In genomic region chr10:69792400-69792799, GRCm38 (mm10) we compare ENCODE assay signal across 16 mouse cellular contexts.
DNase-seq lines count a peak whose midpoint lies in the region; TF ChIP-seq lines count a peak whose summit lies in the region.
"Had no signal": no experiment of that assay in that cellular context is flagged by ENCODE, and none has a peak within 500 bp of the region (broad histone marks: within the 10 kb centered on the region; RNA-seq: fewer than 3 reads in every experiment).

No protein-coding gene starts in this region.

- H3K27ac ChIP-seq in heart, adult 2 months, result peak overlapping the region; percentile 38
- H3K27ac ChIP-seq: hindbrain, embryonic 12.5 days; intestine, embryonic 15.5 days; limb, embryonic 15.5 days; stomach, postnatal 0 days had no signal

- WGBS in heart, adult 2 months, result 63% methylated on average over 9 of the region's 9 CpGs

- H3K36me3 ChIP-seq in heart, adult 2 months (ENCODE audit: control insufficient read depth, insufficient read depth, low read length), result no peaks in the 10 kb centered on the region
- H3K36me3 ChIP-seq: G1E; hindbrain, embryonic 12.5 days; intestine, embryonic 15.5 days; limb, embryonic 15.5 days had no signal

- no peak for TF ChIP-seq POLR2A in heart, adult 2 months (IDR thresholded peaks at IDR 0.05; ENCODE audit: insufficient read depth, low read depth, low read length)

- no peaks in the 10 kb centered on the region for H3K27me3 ChIP-seq in heart, adult 2 months (ENCODE audit: control insufficient read depth, insufficient read depth, low read length)
- H3K27me3 ChIP-seq: hindbrain, embryonic 12.5 days; intestine, embryonic 15.5 days; limb, embryonic 15.5 days had no signal

- no peak overlapping the region for H3K9ac ChIP-seq in heart, adult 2 months (ENCODE audit: low read depth, low read length)
- H3K9ac ChIP-seq: forebrain, postnatal 0 days; hindbrain, embryonic 12.5 days; intestine, embryonic 15.5 days; limb, embryonic 15.5 days; liver, postnatal 0 days had no signal

- H3K4me1 ChIP-seq in heart, adult 2 months (ENCODE audit: control insufficient read depth, insufficient read depth, low read length), result peaks cover 1% of the 10 kb centered on the region
- H3K4me1 ChIP-seq: intestine, embryonic 15.5 days had no signal

- H3K4me3 ChIP-seq in heart, adult 2 months, result peak overlapping the region; percentile 5
- H3K4me3 ChIP-seq: erythroblast, embryonic 14.5 days; hindbrain, embryonic 12.5 days; intestine, embryonic 15.5 days; limb, embryonic 15.5 days had no signal

- TF ChIP-seq EP300 in heart, adult 2 months (IDR thresholded peaks at IDR 0.05; ENCODE audit: insufficient read depth, low read depth, low read length), result no peak

- no peak for TF ChIP-seq CTCF in heart, adult 2 months (IDR thresholded peaks at IDR 0.05)

- intact Hi-C loops in heart, adult 2 months (cut with DNase I), result no loop called here
- intact Hi-C loops in heart, postnatal 10 days (cut with DNase I), result loop anchor here (2.0 kb wide), 1 partner anchor 130 kb away; no protein-coding TSS in a partner anchor
- intact Hi-C loops in left cerebral cortex, postnatal 36 days (cut with DNase I), result loop anchor here (5.0 kb wide), 1 partner anchor 130 kb away; no protein-coding TSS in a partner anchor

- no peak for DNase-seq in heart, adult 2 months
- no peak for DNase-seq in heart, postnatal 10 days
- peak; percentile 45 for DNase-seq in layer of hippocampus, adult 11-12 months (ENCODE audit: low spot score)
- DNase-seq in layer of hippocampus, adult 9-10 months (ENCODE audit: low spot score), result no peak
- peak; percentile 73 to 74 for DNase-seq in right cerebral cortex, adult 2 months (ENCODE audit: low spot score in 2 of 2)
- no peak for DNase-seq in right cerebral cortex, postnatal 14 days
- DNase-seq in left cerebral cortex, postnatal 36 days (ENCODE audit: low spot score in 2 of 2), result peak; percentile 70 to 71
- no peak for DNase-seq in T-cell, adult 2 months (ENCODE audit: low spot score)

- H3K79me2 ChIP-seq in heart, adult 2 months (replicated peaks; ENCODE audit: control insufficient read depth, insufficient read depth, low read length), result no peaks in the 10 kb centered on the region

Comparison
In these comparisons a context has a peak if more than half of its experiments do, and no peak if none do; other contexts are left out.
1. DNase-seq: peak in layer of hippocampus, adult 11-12 months (single experiment), right cerebral cortex, adult 2 months (2 of 2) and left cerebral cortex, postnatal 36 days (2 of 2); none in heart, adult 2 months (0 of 2), heart, postnatal 10 days (0 of 2), layer of hippocampus, adult 9-10 months (single experiment), right cerebral cortex, postnatal 14 days (single experiment) and T-cell, adult 2 months (single experiment).